Mouse (Mus musculus): Measurements from ENCODE around the gene Synpo2l. TPM values are rescaled to one million over a fixed set of nuclear protein-coding genes. Genes with fewer than 3 reads are reported as not detected.
A peak's percentile ranks its signal among the peaks of the same experiment; 100 is the strongest.
"Not testable (repeated sequence)": the region's sequence is repeated elsewhere in the genome, so short reads cannot be mapped to it uniquely, and the experiment has no call there.

Gene Synpo2l
- total RNA-seq (2014; fragmentation: Nextera tagmentation) (0.32 and 0.56 TPM in 2 replicates), total RNA-seq (2017) (not detected in 2 replicates)

DNA sequence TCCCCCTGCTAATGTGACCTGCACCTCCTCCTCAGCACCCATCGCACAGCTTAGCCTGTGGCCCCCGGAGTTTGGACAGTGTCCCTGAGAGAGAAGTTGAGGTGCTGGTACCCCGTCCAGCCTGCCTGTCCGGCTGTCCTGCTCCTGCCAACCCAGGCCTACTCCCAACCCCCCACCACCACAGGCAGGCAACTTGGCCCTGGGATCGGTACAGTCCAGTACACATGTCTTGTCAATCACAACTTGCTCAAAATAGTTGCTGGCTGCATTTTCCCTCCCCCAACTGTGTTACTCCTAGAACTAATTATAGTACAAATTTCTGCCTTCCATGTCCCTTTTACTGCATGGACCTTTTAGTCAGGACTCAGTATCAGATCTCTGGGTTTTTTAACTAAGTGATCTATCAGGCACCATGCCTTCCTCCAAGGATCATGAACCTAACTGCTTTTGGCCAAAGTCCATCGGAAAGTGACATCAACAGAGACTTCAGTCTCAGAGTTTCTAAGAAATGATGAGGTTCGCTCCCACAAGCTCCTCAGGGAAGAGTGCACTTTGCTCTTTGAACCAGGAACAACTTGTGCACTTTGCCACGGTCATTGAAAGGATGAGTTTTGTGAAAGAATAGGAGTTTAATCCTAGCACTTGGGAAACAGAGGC lies at the start of gene Synpo2l:
Gene Synpo2l (minus strand): TSS at position 201 of the 657 bp plus-strand sequence.
- ATAC-seq (replicated peaks; ENCODE audit: poor library complexity, severe bottlenecking): no peak

GRCm38 (mm10) chr14:20713832-20714231 lies 45.7 kb upstream of the Synpo2l start:
- no peak for ATAC-seq (replicated peaks; ENCODE audit: poor library complexity, severe bottlenecking)

DNA sequence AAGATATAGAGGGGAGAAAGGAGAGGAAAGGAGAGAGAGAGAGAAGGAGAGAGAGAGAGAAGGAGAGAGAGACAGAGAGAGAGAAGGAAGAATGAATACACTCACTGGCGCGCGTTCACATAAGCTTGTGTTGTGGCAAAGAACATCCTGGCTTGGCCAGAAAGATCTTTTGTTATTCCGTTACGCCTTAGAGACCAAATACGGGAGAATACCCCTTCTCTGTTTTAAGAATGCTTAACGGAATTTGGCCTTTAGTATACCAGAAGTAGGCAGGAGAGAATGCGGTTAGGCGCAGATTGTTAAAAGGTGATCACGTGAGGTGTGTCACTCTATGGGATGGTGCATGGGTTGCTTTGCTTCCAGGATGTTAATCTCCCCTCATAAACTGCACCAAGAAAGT lies 40.1 kb upstream of the Synpo2l start:
- ATAC-seq (replicated peaks; ENCODE audit: poor library complexity, severe bottlenecking): no peak

GRCm38 (mm10) chr14:20707201-20708190 lies 39.3 kb upstream of the Synpo2l start, which contains the start of gene Zswim8:
Gene Zswim8, plus strand, starts transcription at chr14:20707552.
- ATAC-seq (replicated peaks; ENCODE audit: poor library complexity, severe bottlenecking): peak; percentile 73

GRCm38 (mm10) chr14:20703461-20703860 lies 35.3 kb upstream of the Synpo2l start:
- not testable (repeated sequence) for ATAC-seq (replicated peaks; ENCODE audit: poor library complexity, severe bottlenecking)

GRCm38 (mm10) chr14:20702741-20703381 lies 34.7 kb upstream of the Synpo2l start, which contains the start of gene Chchd1:
Gene Chchd1, plus strand, starts transcription at chr14:20703006.
- ATAC-seq (replicated peaks; ENCODE audit: poor library complexity, severe bottlenecking): peak; percentile 85

DNA sequence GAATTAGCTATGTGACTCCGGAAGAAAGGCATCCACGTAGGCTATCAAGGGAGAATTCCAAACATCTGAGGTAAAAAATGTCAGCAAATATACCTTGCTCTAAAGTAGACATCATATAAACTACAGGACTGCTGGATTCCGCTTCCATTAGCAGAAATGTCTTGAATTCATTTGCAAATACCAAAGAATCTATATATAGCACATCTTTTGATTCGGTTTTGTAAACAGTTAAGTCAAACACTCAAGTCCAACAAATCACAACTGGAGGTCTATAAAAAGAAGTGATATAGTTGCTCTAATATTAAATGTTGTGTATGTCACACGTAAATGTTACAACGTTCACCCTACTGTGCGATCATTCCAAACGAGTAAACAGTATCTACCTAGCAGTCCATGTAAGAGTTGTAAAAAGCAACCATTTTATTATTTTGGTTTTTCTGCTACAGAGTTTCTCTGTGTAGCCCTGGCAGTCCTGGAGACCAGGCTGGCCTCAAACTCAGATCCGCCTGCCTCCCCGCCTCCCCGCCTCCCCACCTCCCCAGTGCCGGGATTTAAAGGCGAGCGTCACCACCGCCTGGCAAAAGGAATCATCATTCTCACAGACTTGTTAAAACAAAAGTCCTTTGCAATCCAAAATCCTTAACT lies 34.1 kb upstream of the Synpo2l start:
- ATAC-seq (replicated peaks; ENCODE audit: poor library complexity, severe bottlenecking): no peak

- ATAC-seq (replicated peaks; ENCODE audit: poor library complexity, severe bottlenecking): no peak
Measured at GRCm38 (mm10) chr14:20701554-20701953, 33.4 kb upstream of the Synpo2l start.

DNA sequence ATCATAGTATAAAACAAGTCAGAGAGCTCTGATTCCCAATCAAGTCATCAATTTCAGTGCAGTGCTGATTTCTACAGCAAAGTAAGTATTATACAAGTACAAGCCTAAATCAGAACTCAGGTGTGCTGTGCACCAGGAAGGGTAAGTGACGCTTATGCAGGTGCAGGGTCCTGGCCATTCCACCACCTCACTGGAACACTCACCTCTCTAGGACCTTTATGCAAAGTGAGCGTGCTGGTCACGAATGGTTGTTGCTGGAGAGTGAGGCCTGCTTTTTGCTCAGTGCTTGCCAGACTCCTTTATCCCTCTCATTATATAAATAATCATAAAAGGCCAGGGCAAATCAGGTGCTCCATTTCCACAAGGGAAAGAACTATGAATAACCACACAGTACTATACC lies 32.2 kb upstream of the Synpo2l start:
- ATAC-seq (replicated peaks; ENCODE audit: poor library complexity, severe bottlenecking): no peak

- ATAC-seq (replicated peaks; ENCODE audit: poor library complexity, severe bottlenecking): no peak
Measured at GRCm38 (mm10) chr14:20698515-20698914, 30.4 kb upstream of the Synpo2l start.

DNA sequence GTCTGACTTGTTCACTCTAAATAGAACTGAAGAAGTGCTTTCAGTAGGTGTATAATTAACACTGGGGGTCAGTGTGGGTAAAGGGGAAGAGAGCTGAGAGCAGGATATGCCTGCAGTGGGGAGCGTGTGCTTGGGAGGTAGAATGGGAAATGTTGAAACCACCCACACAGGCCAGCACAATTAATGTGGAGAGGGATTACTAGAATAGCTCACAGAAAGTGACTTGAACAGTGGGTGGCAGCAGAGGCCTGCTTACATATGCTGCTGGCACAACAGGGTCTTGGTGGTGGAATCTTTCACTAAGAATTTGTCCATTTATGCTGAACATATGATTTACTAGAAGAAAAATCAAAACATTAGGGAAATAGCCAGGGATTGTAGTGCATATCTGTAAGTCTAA lies 28.8 kb upstream of the Synpo2l start:
- peak; percentile 70 for ATAC-seq (replicated peaks; ENCODE audit: poor library complexity, severe bottlenecking)

DNA sequence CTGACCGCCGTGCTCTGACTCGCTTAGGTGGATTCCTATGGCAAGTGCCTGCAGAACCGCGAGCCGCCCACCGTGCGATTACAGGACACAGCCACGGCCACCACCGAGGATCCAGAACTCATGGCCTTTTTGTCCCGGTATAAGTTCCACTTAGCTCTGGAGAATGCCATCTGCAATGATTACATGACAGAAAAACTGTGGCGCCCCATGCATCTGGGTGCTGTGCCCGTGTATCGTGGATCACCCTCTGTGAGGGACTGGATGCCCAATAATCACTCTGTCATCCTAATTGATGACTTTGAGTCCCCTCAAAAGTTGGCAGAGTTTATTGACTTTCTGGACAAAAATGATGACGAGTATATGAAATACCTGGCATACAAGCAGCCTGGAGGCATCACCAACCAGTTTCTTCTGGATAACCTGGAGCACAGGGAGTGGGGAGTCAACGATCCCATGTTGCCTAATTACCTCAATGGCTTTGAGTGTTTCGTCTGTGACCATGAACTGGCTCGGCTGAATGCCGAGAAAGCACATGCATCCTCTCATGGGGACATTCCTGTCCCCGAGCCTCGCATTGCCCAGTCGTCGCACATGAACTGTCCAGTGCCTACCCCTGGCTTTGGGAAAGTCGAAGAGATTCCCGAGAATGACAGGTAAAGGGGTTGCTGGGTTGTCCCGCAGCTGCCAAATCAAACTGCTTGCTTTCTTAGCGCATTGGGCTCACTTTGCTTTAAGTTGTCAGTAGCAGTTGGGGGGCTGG lies 27.8 kb upstream of the Synpo2l start:
- ATAC-seq (replicated peaks; ENCODE audit: poor library complexity, severe bottlenecking): no peak

DNA sequence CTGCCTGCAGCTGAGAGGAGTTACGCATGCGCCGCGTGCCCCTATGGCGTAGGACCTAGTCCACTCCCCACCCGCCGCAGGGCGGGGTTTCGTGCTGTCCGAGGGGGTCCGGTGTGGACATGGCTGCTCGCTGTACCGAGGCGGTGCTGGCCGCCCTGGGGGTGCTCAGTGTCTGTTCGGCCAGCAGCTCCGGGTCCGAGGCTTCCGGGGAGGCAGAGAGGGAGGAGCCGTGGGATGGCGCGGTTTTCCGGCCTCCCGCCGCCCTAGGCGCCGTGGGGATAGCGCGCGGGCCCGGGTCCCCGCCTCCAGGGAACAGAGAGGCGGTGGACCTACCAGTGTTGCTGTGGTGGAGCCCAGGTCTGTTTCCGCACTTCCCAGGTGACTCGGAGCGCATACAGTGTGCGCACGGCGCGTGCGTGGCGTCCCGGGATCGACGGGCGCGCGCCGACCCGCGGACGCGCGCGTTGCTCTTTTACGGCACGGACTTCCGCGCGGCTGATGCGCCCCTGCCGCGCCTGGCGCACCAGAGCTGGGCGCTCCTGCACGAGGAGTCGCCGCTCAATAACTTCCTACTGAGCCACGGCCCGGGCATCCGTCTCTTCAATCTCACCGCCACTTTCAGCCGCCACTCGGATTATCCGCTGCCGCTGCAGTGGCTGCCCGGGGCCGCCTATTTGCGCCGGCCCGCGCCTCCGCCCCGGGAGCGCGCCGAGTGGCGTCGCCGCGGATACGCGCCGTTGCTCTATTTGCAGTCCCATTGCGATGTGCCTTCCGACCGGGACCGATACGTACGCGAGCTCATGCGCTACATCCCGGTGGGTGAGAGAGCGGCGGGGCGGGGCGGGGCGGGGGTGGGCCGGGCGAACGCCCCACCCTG lies 27.0 kb upstream of the Synpo2l start, which contains the start of gene Fut11:
Gene Fut11 (plus strand): TSS at position 85 of the 877 bp plus-strand sequence.
- ATAC-seq (replicated peaks; ENCODE audit: poor library complexity, severe bottlenecking): peak; percentile 58

- ATAC-seq (replicated peaks; ENCODE audit: poor library complexity, severe bottlenecking): peak; percentile 9
Measured at GRCm38 (mm10) chr14:20694185-20694883, 26.2 kb upstream of the Synpo2l start.

- ATAC-seq (replicated peaks; ENCODE audit: poor library complexity, severe bottlenecking): no peak
Measured at GRCm38 (mm10) chr14:20693589-20694101, 25.5 kb upstream of the Synpo2l start.

DNA sequence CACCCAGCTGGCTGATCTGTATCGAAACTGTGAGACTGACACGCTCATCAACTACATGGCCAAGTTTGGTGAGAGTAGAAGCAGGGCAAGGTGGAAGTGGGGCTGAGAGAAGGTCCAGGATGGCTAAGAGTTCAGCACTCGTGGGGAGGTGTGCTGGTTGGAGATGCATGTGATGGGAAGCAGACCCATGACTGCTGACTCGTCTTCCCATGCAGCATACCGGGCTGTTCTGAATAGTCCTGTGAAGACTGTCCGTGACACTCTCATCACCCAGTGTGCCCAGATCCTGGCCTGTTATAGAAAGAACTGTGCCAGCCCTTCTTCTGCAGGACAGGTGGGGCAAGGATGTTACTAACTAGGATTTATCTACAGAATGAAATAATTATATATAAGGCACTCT lies 23.6 kb upstream of the Synpo2l start:
- no peak for ATAC-seq (replicated peaks; ENCODE audit: poor library complexity, severe bottlenecking)

DNA sequence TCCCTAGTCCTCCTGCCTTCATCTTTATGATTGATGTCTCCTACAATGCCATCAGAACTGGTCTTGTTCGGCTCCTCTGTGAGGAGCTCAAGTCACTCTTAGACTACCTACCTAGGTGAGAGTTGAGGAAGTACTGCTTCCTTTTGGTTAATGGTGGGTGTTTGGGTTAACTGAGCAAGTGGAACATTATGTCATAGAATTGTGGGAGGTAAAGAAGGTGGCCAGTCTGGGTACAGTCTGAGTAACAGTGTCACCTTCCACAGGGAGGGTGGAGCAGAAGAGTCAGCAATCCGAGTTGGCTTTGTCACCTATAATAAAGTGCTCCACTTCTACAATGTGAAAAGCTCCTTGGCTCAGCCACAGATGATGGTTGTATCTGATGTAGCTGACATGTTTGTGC lies 20.9 kb upstream of the Synpo2l start:
- no peak for ATAC-seq (replicated peaks; ENCODE audit: poor library complexity, severe bottlenecking)

- no peak for ATAC-seq (replicated peaks; ENCODE audit: poor library complexity, severe bottlenecking)
Measured at GRCm38 (mm10) chr14:20686576-20686975, 18.4 kb upstream of the Synpo2l start.
